Mouse (Mus musculus) bone marrow, adult 2 months (tissue): Measurements from ENCODE around the gene Rnase10.

Source experiments
- CTCF ChIP-seq: fragments of 200-500 bp; IDR thresholded peaks from 2 replicates; pipeline ENCODE4 v1.5.1; 2011; ENCODE audit warnings: low read length, control low read depth; ENCODE audit not compliant: control insufficient read depth, insufficient read depth
- POLR2A ChIP-seq: fragments of 200-500 bp; IDR thresholded peaks from 2 replicates; pipeline ENCODE4 v1.6.1; 2011; ENCODE audit warnings: low read depth, mild to moderate bottlenecking, control low read depth, low read length, borderline replicate concordance; ENCODE audit not compliant: control insufficient read depth

- TF ChIP-seq CTCF (no peak), POLR2A (no peak)
These were observed 8.2 kb downstream of the Rnase10 start for GRCm38 (mm10) chr14:51015780-51016179.
